Mouse (Mus musculus): ENCODE measurements around the gene Myocd.

Gene Myocd

GRCm38 (mm10) chr11:65214954-65215629, 54.7 kb downstream of the Myocd start:
- DNase-seq (ENCODE audit: low read depth, low spot score) = peak; percentile 32

GRCm38 (mm10) chr11:65213806-65214205, 56.0 kb downstream of the Myocd start:
- no peak for DNase-seq (ENCODE audit: low read depth, low spot score)

- no peak for DNase-seq (ENCODE audit: low read depth, low spot score)
These were observed 58.1 kb downstream of the Myocd start for GRCm38 (mm10) chr11:65211701-65212100.

- no peak for DNase-seq (ENCODE audit: low read depth, low spot score)
These were observed 60.3 kb downstream of the Myocd start for GRCm38 (mm10) chr11:65209441-65209840.

GRCm38 (mm10) chr11:65205306-65205705, 64.5 kb downstream of the Myocd start:
- no peak for DNase-seq (ENCODE audit: low read depth, low spot score)

- DNase-seq (ENCODE audit: low read depth, low spot score) = no peak
These were observed 65.1 kb downstream of the Myocd start for GRCm38 (mm10) chr11:65204651-65205050.

GRCm38 (mm10) chr11:65203020-65203419, 66.8 kb downstream of the Myocd start:
- DNase-seq (ENCODE audit: low read depth, low spot score) = no peak

- no peak for DNase-seq (ENCODE audit: low read depth, low spot score)
These were observed 67.6 kb downstream of the Myocd start for GRCm38 (mm10) chr11:65202236-65202635.

- DNase-seq (ENCODE audit: low read depth, low spot score) = no peak
These were observed 71.8 kb downstream of the Myocd start for GRCm38 (mm10) chr11:65198026-65198425.

- peak; percentile 71 for DNase-seq (ENCODE audit: low read depth, low spot score)
These were observed 72.5 kb downstream of the Myocd start for GRCm38 (mm10) chr11:65197280-65197679.

- DNase-seq (ENCODE audit: low read depth, low spot score) = no peak
These were observed 82.8 kb downstream of the Myocd start for GRCm38 (mm10) chr11:65186974-65187373.

GRCm38 (mm10) chr11:65185114-65185513, 84.7 kb downstream of the Myocd start:
- no peak for DNase-seq (ENCODE audit: low read depth, low spot score)

GRCm38 (mm10) chr11:65170121-65170750, 99.6 kb downstream of the Myocd start:
- DNase-seq (ENCODE audit: low read depth, low spot score) = no peak

GRCm38 (mm10) chr11:65162767-65163120, 107.0 kb downstream of the Myocd start, which contains the start of gene Arhgap44:
TSS of gene Arhgap44 (minus strand) at chr11:65162961.
- DNase-seq (ENCODE audit: low read depth, low spot score) = peak; percentile 84

- DNase-seq (ENCODE audit: low read depth, low spot score) = peak; percentile 58
These were observed 107.7 kb downstream of the Myocd start for GRCm38 (mm10) chr11:65161881-65162766.

- no peak for DNase-seq (ENCODE audit: low read depth, low spot score)
These were observed 108.6 kb downstream of the Myocd start for GRCm38 (mm10) chr11:65160991-65161880.

GRCm38 (mm10) chr11:65159791-65160190, 110.0 kb downstream of the Myocd start, which contains the start of gene 1700086D15Rik:
TSS of gene 1700086D15Rik (minus strand) at chr11:65159891.
- no peak for DNase-seq (ENCODE audit: low read depth, low spot score)

- DNase-seq (ENCODE audit: low read depth, low spot score) = peak; percentile 28
These were observed 111.2 kb downstream of the Myocd start for GRCm38 (mm10) chr11:65158658-65158990.

- peak; percentile 33 for DNase-seq (ENCODE audit: low read depth, low spot score)
These were observed 111.7 kb downstream of the Myocd start for GRCm38 (mm10) chr11:65157966-65158657.

GRCm38 (mm10) chr11:65153006-65153405, 116.8 kb downstream of the Myocd start:
- DNase-seq (ENCODE audit: low read depth, low spot score) = no peak

GRCm38 (mm10) chr11:65148441-65148840, 121.3 kb downstream of the Myocd start:
- DNase-seq (ENCODE audit: low read depth, low spot score) = no peak

Data from ZHBTc4 (cell line).